Mouse (Mus musculus) lung, postnatal 0 days (tissue): ENCODE measurements at regions not wholly inside any gene's neighbourhood (a gene's known extent, or its start where the extent isn't known, plus 50 kb on each side); places are given as distances from the start of the nearest gene placed in this dataset.

Experiments
- CTCF ChIP-seq: IDR thresholded peaks from 2 replicates; pipeline ENCODE4 v1.5.1; 2016; ENCODE audit warnings: antibody characterized with exemption, mild to moderate bottlenecking
- EP300 ChIP-seq: IDR thresholded peaks from 2 replicates; pipeline ENCODE4 v1.6.1; 2016; ENCODE audit warnings: antibody characterized with exemption, mild to moderate bottlenecking, control low read depth

DNA sequence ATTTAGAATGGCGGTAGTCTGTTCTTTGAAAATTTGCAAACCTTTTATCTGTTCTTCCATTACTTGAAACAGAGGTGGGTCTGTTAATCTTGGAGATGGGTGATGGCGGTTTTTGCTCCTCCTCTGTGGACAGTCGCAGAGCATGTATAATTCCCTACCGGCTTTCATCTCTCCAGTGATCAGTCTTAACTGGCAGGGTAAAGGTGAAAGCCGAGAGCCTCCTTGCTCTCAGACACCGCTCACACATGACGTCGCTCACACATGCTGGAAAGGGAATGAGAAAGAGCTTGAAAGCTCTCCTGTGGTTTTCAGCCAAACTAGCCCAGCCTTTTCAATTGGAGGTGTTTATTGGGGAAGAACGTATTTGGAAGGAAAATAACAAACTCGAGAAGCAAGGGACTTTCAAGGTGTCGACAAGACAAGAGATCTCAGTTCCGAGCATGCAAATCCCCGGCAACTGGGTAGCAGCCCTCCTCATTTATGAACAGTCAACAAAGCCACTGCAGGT is 166.3 kb upstream of the Cxcr4 start:
- no peak for TF ChIP-seq EP300
- TF ChIP-seq CTCF = no peak
